Mouse (Mus musculus) induced T-regulatory cell, adult 2 months (primary cell): Measurements from ENCODE around the gene Cep83.

Experiments used
- DNase-seq: peaks from one replicate; pipeline ENCODE4 v3.0.0-alpha.2; 2012; ENCODE audit warnings: low read depth

The Cep83 gene

GRCm38 (mm10) chr10:94779319-94779718, 90.9 kb downstream of the Cep83 start:
- DNase-seq: no peak

DNA sequence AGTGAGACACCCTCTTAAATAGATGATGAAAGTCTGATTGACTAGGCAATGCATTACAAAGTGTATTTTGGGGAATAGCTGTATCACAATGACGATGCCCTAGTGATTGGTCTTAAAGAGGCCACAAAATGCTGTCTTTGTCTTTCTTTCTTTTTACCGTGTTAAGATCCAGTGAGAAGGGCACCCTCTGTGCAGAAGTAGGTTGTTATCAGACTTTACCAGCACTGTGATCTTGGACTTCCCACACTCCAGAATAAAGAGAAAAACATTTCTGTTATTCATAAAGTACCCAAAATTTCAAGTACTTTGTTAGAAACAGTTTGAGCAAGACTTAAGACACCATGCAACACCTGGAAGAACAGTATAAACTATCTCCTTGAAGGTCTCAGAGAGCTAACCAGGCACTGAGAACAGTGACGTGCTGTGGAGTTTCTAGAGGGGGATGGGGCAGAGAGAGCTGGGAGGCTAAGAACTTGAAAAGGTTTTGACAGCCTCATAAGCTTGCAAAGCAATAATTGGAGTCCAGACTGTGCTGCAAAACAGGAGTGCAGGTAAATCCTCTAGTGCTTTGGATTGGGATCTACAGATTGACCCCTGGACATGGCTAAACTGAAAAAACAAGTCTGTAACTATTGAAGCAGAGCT, 92.3 kb downstream of the Cep83 start:
- no peak for DNase-seq

DNA sequence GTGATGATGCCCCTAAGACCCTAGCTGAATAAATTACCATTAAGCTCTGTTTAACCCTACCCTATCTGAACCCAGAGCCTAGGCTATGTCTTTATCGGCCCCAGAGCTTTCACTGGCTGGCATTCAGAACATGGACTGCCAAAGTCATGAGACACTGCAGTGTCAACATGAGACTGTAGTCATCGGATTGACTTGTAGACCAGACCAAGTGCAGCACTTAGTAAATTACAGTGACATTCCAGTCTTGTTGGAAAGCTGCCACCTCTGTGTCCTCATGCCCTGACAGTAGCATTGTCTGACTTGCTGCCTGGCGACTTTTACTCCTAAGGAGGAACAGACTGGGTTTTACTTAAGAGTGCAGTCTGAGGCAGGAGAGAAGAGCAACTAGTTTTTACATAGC, 100.8 kb downstream of the Cep83 start:
- no peak for DNase-seq

DNA sequence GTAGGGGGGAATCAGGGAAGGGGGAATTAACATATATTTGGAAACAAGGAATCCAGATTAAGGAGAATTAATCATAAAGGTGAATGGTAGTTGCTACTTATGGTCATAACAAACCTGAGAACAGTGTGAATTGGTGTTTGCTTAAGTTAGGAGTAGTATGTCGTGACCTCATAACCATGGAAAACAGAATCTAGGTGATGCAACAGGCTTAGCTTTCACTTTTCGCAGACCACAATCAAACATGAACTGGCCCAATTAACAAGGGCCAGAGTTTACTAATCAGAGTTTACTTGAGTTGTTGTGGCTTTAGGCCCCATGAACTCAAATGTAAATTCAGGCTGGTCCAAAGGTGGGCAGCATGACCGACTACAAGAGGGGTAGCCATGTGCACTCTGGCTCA, 105.5 kb downstream of the Cep83 start:
- DNase-seq: no peak

DNA sequence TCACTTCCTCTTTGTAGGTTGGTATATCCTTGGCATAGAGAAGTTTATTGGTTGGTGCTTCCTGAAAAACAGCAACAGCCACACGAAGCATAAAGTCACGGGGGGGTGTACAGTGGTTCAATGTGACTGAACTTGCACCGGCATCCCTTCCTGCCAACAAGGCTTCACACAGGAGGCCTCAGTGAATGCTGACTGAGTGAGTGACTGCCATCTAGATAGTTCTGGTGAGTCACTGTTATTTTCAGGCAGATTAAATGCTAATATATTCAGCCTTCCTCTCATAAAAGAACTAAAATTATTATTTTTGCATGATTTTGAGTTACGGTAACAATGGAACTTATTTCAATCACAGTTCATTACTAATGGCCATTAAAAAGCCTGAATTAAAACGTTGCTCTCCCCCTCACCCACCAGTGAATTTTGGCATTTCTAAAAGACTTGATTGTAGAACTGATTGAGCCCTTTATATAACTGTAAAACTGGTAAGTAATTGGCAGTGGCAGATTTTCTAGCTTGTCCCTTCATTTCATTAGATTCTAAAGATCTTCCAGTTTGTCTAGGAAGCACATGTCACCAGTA, 106.3 kb downstream of the Cep83 start:
- no peak for DNase-seq

DNA sequence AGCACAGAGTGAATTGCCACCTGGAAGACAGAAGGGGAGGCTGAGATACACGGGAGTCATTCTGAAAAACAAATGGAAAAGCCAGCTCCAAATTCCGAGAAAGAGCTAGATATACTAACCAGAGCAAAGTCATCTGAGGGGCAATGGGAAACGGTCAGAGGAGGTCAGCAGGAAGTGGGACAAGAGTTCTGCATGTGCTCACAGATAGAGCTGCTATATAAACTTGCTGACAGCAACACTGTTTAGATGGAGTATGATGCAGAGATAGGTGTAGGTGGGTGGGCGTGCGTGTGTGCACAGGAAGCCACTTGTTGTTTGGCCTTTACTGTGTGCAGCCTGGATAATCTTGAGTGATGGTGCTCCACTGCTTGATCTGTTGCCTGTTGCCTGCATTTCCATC, 109.7 kb downstream of the Cep83 start:
- DNase-seq: no peak

GRCm38 (mm10) chr10:94799485-94800239, 111.2 kb downstream of the Cep83 start:
- no peak for DNase-seq

DNA sequence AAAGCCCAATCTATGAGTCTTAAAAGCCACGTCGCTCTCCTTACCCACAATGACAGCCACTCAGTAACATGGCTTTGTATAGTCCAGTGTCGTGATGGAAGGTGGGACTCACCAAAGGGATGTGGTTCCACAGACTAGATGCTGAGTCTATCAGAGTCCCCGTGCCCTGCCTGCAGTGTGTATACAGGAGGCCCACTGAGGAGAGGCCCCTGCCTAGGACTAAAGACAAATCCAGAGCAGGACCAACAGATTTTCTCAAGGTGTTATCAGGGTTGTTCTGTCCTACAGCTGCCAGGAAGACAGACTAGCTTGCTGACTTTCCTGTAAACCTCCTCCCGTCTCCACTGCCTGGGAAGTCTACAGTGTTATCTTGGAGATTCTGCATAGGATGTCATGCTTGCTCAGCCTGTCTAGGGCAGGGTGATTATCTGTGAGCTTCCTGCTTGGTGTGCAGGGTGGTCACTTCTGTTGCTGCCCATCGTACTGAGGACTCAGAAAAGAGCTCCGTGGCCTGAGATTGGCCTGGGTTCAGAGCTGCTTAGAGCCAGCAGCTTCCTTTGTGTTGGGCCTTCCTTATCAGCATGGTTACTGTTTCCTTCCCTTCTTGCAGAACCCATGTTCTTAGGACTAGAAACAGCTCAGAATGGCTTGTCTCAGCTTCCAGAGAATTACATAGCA, 112.4 kb downstream of the Cep83 start:
- no peak for DNase-seq

GRCm38 (mm10) chr10:94804029-94804908, 115.8 kb downstream of the Cep83 start:
- DNase-seq: no peak

DNA sequence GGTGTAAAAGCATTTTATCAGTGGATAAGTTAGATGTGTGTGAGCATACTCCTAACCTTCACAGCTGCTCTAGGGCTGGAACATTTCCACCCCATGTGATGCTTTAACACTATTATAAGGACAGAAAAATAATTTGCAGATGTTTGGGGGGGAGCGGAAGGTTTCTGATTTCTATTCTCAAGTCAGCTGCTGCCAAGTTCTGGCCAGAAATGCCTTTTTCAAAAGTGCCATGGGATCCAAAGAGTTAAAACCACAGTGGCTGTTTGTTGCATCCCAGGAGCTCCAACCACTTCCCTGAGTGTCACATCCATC, 116.4 kb downstream of the Cep83 start:
- DNase-seq: no peak

- DNase-seq: no peak
Measured at GRCm38 (mm10) chr10:94807323-94807722, 118.9 kb downstream of the Cep83 start.

- DNase-seq: no peak
Measured at GRCm38 (mm10) chr10:94808275-94808674, 119.8 kb downstream of the Cep83 start.

DNA sequence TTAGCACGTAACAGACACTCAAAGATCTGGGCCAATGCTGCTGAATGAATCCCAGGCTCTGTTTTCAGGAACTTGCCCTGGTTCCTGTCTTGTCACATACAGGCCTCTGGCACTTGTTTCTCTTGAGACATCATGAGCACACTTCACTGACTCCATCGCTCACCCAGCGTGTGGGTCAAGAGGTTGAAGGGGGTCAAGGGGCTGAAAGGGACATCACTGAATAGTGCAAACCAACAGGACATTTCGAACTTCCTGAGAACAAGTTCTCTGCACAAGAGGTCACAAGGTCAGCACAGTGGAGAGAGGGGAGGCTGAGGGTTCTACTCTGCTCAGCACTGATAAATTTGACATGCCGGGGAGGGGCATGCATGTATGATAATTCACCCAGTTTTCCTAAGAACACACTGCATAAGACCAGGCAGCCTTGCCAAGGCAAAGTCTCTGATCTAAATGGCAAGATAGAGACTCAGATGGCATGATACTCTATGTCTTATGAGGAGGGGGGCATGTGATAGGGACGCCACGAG, 121.6 kb downstream of the Cep83 start:
- no peak for DNase-seq

DNA sequence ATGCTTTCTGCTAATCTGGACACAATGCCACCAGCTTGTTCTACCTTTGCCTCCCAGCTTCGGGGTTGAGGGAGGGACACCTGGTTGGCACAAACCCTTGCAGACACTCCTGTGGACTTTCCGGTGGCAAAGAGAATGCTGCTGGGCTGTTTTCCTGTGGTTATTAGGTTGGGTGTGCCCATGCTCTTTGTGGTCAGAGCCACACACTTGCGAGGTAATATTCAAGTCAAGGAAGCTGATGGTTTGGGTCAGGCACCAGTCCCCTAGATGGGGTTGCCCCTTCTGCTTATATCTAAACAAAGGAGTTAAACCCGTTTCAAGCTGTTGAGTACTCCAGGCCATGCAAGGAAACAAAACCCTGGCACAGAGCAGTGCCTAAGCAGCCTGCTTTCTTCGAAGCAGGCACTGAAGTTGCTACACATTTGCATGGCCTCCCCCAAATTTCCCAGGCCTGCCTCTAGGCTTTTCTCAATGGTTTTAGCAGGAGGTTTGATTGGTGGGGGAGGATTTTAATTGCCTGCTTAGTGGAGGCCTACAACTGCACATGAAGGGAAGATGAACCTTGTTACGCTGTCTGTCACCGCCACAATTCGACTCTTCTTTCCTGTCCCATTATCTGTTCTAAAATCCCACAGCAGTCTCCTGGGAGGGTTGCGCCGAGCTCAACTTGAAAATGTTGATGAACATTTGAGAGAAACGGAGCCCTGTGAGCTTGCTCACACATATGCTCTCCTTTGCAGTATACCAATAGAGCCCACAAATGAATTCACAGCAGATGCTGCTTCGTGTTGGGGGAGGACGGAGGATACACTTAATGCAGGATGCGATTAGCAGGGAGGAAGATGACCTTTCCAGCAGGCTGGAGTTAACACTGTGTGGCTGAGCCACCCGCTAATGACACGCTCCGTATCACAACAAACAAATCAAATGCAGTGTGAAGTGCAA, 123.7 kb downstream of the Cep83 start:
- DNase-seq: no peak

GRCm38 (mm10) chr10:94818127-94818526, 129.7 kb downstream of the Cep83 start:
- no peak for DNase-seq

- DNase-seq: no peak
Measured at GRCm38 (mm10) chr10:94818781-94819665, 130.6 kb downstream of the Cep83 start.

DNA sequence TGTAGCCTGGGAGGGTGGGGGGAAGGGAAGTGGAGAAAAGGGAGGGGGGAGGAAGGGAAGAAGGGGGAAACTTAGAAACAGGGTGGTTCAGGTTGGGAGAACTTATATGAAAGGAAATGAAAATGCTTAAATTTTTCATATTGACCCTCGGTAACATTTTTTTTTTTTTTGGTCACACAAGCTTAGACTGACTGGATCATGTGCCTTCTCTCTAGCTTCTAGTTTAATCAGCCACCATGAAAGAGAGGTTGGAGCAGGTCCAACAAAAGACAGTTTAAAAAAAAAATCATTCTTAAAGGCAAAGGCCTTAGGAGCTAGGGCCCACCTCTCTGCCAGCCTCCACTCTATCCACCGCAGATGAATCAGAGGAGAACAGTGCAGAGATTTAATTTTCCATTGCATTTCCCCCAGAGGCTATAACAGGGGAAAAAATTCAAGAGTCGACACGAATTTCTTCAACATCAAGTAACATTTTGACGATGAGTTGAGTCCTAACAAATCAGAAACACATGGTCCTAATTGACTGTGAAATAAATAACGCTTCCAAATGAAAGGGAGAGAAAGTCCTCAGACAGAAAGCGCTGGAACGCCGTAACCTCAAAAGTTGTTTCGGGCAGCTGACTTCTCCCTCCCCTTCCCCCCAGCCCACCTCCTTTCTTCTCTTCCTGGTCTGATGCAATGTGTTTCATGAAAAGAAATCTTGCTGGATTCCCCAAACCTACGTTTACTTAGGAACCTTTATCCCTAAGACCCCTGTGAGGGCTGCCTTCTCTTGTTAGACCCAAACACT, 135.7 kb downstream of the Cep83 start:
- DNase-seq: no peak

DNA sequence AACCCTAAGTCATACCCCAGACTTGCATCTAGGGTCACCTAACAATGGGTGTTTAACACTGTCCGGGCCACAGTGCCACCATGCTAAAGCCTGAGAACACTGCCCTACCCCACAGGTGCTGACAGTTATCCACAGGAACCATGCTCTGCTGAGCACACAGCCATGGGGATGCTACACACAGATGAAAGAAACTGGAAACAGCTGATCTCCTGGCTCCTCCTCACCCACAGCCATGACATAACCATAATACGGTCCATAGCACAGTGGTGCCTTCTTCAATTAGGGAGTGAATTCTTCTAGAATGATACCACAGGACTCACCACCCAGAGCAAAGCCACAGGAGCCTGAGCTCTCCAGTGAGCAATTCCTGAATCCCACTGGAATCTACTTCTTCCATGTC, 137.5 kb downstream of the Cep83 start:
- no peak for DNase-seq

DNA sequence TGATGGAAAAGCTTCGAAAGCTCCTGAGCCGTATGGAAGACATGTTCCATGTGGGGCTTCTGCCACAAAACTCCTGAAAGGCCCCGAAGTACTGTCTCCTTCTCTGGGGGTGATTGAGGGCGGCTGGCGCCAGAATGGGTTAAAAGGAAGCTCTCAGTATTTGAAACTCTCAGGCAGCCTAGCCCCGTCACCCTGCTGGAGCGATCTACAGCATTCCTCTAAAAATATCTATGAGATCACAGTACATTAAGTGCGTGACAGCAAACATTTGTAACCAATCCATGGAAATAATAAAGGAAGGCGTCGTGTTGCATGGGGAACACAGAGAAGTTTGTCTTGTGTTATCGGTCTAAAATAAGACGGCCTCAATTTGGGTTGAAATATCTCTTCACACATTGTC, 138.0 kb downstream of the Cep83 start:
- no peak for DNase-seq
